Mouse (Mus musculus) gastrocnemius, adult 8-10 months (tissue): Measurements from ENCODE around the gene Dock9. TPM values are rescaled to one million over a fixed set of nuclear protein-coding genes. Genes with fewer than 3 reads are reported as not detected.
"Not testable (repeated sequence)": the region's sequence is repeated elsewhere in the genome, so short reads cannot be mapped to it uniquely, and the experiment has no call there.

Experiments
- DNase-seq, 2 experiments: peaks; one replicate each; pipeline ENCODE4 v3.0.0; 2022; ENCODE audit warnings: low spot score in 2 of 2
- total RNA-seq, 4 experiments: library from RNA; stranded (reverse); gene quantifications; 2 replicates each; pipeline ENCODE4 v1.2.4; 2022

Dock9 gene
- total RNA-seq, 4 experiments from 2014 or later: 11.6 to 16.7 (median 14.0) TPM

DNA sequence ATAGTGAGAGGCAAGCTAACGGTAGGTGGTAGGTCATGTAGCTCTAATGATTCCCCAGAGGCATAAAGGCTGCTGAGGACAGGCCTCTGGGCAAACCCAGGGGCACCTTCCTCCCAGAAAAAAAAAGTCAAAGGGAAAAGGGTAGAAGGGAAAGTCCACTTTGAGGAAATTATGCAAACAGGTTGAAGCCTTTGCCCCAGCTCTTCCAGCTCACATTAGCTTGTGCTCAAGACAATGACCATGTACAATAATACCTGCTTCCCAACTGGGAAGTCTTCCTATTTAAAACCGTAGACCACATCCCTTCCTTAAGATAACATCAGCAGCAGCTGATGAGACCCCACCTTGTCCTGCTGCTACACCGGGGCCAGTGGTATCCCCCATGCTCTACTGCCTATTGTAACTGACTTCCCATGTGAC, 91.1 kb downstream of the Dock9 start:
- no peak for DNase-seq

DNA sequence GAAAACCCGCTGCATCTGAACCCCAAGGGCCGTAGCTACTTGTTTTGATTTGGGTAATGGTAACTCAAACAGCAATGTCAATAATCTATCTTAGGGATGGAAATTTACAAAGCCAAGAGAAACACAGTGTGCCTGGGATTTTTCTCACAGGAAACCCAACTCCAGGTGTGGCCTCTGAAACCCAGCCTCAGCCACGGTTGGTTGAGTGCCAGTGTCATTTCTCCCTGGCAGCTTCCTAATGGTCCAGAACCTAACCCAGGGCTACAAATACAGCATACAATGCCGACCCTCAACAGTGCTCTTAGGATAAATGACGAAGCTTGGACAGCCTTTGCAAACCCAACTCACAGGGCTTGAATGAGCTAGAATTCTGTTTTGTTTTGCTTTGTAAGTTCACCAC, 92.0 kb downstream of the Dock9 start:
- no peak for DNase-seq

DNA sequence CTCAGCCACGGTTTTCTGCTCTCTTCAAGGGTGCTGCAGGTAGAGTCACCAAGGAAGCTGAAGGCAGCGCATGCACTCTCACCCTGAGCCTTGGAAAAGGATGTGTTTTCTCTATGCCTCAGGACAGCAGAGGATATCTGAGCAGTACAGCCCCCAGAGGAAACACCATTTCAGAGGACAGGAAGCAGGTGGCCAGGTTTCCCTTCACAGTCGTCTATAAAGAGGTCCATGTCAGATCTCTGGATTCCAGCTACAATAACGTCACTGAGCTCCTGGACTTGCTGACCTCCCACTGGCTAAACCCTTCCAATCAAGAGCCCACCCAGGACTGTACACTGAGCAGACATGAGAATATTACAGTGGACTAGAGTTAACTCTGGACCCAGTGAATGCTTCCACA, 95.1 kb downstream of the Dock9 start:
- DNase-seq: no peak

DNA sequence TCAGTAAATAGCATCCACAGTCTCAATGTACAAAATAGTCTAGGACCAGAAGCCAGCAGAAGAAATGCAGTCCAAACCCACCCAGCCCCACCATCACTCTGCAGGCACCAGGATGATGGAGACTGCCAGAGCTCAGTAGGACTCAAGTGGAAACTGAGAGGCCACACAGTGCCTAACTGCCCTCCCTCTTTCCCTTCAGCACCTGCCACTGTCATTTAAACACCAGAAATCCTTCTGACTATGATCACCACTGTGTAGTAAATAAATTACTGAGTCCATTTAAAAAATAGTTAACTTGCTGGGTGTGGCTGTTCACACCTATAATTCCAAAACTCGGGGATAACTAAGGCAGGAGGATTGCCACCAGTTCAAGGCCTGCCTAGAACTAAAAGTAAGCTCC, 97.6 kb downstream of the Dock9 start:
- DNase-seq: no peak

DNA sequence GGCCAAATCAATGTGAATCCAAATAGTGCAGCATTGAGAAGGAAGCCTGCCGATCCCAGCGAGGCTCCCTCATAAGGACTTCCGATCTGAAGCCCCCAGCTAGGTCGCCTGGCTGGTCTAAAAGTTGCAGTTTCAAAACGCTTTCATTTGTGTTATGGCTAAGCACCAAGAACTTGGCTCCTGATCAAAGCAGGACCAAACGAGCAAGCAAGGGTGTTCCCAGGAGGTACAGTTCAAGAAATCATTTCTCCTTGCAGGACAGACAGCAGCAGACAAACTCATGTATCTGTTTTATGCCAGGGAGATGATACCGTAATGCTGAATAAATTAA, 99.1 kb downstream of the Dock9 start:
- DNase-seq: no peak

DNA sequence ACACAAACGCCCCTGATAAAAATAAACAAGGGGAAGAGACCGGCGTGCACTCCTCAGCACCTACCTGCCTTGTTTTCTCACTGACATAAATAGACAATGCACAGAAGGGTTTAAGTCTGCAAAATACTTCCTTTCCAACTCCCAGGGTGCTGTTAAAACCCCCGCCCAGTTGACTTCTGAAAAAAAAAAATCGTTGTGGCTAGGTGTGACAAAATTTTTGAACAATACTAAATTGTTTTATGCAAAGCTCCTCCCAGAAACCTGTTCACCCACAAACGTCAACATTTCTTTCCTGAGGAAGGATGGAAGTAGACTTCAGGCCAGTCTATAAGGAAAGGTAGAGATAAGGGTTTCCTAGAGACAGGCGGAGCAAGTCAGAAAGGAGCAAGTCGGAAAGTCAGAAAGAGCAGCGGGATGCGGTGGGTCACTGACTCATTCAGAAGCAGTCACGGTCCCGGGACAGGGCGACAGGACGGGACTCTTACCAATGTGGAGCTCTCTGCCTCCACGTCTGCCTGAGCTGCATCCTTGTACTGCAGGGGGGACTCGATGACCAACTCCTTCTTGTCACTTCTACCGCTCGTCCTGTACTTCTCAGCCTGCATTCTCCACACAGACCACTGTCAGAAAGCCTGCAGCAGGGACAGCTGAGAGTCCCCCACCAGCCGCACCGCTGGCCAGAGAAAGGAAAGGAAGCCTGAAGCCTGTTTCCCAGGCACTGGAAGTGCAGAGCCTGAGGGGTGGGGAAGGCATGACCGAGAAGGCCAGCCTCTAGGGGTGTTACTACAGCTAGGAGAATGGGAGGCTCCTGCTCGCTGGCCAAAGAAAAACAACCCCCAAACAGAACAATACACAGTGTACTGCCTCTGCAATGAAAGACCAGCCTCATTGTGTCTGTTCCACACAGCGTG, 99.7 kb downstream of the Dock9 start:
- peak; percentile 28 to 52 for DNase-seq

DNA sequence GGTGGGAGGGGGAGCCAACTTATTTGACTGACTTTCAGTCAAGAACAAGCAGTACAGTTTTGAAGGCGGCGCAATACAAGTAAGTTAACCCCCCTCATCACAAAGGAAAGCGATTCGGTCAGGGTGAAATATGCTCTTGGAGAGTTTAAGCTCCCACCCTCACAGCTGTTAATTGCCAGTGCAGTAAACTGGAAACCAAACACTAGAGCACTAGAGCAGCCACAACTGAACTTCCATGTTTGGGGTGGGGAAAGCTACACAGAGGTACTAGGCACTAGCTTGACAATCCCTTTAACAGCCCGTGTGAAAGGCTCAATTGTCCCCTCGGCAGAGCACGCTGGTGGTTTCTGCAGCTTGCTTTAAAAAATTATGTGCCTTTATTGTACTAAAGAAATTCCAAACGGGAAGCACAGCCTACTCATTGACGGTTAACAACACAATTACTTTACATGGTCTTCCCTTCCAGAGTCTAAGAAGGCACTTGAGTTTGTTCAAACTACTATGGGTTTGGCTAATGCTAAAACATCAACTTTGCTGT, 100.4 kb downstream of the Dock9 start:
- DNase-seq: no peak

DNA sequence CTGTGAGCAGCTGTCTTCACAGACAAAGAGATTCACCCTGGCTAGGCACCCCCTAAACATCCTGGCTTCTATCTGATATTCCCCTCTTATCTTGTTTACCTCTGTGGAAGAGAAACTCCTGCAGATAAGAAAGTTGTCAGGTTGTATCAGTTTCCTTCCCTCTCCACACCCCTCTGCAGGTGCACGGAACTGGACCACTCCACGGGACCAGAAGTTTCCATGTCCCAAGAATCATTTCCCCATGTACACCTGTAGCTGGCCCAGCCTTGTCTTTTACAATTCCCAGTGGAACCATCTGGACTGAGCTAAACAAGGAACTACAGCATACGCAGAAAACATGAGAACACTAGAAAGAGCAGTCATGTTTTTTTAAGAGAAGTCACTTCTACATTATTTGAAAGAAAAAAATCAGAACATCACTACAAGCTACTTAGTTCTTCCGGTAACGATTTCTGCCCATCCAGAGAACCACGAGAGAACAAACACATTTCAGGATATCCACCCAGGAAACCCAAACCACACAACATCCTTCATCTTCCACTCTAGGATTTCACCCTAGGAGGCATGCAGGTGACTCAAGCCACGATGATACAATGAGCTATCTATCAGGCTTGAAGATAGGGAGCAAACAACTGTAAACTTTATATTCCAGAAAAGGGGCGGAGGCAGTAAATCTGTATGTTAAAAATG, 101.1 kb downstream of the Dock9 start:
- no peak for DNase-seq

DNA sequence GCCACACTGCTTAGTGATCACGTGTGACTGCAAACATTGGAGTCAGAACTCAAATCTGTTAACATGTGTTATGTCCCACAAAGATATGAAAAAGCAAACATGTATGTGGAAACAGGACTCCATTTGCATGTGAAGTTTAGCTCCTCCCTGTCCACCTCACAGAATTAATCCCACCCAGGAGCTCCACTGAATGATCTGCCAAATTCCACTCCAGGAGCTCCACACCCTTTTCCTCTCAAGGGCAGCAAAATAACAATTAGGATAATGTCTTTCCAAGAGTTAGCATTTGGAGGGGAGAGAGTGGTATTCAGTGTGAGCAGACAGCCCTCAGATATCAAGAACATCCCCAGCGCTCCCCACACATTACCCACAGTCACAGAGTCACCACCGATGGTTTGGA, 102.9 kb downstream of the Dock9 start:
- no peak for DNase-seq

DNA sequence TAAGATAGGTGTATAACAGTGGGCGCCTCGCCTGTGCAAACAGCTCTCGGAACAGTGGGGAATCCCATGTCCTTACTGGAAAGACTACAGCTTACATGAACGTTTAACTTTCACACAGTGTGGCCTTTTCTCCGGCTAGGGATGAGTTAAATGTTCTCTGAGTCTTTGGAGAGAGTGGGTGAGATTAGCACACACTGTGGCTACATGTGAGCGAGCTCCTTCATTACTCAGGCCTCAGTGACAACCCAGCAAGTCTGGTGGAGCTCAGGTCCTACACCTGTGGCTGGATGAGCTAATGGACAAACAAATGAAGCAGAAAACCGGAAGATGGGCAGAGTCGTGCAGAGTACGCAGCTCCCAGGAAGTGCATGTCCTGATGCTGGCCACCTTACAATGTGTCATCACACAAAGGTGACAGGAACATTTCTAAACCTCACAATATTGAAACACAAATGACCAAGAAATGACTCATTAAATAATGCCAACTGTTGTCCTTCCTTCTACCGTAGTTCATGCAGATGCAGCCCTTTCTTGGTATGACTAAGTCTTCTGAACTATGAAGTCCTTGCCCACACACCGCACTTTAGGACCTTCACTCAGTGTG, 103.5 kb downstream of the Dock9 start:
- DNase-seq: no peak

DNA sequence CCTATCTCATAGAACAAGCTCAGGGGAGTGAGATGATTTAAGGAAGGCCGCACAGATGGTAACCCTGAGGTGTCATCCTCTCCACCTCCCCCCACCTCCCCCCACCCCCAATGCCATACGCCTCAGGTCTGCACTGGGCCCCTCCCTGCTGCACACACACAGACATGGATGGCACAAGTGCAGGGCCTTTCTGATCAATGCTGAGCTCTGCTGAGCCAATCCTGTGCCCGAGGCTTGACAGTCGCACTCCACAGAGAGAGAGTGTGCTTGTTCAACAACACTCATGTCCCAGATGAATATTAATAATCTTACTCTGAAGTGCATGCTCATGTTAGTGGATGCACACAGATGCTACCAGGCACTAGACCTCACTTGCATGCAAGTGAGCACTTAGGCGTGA, 108.0 kb downstream of the Dock9 start:
- DNase-seq: not testable (repeated sequence)

DNA sequence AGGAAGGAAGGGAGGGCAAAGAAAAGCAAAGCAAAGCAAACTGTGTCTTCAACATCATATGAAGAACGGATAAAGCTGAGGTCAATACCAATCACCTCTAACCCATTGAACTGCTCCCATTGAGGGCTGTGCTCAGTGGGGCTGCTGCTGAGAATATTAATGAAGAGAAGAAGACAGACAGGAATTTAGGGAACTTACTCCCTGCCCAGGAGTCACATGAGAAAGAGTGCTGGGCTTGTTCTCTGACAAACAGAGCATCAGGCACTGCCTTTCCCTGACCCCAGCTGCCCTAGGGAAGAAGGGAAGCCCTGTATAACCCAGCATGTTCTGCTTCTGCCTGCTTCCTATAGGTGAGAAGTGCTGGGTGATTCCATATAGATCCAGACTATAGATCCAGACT, 109.5 kb downstream of the Dock9 start:
- DNase-seq: no peak

DNA sequence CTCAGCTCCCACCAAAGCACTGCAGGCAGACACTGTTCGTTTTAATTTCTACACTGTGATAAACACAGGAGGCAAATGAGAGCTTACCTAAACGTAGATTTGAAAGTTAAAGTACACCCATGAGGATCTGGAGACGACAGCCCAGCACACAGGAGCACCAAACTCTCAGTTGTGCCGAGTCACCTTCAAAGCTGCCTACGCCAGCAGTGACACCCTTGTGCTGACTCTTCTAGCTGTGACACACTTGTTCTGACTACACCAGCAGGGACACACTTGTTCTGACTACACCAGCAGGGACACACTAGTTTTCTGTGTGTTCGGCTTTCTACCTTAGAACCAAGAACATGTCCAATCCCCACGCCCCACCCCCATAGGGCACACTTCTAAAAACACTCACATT, 110.4 kb downstream of the Dock9 start:
- no peak for DNase-seq

DNA sequence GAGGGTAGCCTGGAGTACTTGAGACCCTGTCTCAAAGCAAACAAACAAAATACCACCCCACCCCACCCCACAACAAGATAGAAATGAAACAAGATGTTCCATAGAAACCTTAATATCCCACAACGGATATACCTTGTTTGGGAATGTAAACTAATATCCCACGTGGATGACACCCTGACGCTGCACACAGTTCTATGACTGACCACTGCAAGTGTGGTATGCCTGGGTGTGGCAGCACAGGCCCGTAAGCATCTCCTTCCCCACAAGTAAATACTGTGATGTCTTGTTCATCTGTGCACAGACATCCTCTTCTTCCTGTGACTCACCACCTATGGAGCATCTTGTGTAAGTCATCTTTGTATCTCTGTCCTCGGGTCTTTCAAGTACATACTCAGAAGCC, 118.7 kb downstream of the Dock9 start:
- DNase-seq: no peak

DNA sequence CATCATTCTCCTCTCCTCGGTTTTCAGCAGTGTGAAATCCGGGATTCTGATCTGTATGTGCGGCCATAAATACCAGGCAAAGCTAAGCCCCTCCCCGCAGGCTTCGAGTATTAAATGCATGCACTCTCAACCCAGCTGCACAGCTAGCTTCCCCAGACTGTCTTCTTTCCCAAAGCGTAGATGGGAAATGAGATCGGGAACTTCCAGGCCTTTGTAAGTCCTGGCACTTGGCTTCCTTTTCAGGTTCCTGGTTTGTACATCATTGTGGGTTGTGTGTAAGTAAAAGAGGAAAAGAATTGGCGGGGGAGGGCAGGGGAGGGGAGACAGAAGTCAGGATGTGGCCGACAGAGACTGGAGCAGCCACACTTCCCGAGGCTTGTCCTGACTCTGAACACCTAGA, 119.2 kb downstream of the Dock9 start:
- DNase-seq: no peak

DNA sequence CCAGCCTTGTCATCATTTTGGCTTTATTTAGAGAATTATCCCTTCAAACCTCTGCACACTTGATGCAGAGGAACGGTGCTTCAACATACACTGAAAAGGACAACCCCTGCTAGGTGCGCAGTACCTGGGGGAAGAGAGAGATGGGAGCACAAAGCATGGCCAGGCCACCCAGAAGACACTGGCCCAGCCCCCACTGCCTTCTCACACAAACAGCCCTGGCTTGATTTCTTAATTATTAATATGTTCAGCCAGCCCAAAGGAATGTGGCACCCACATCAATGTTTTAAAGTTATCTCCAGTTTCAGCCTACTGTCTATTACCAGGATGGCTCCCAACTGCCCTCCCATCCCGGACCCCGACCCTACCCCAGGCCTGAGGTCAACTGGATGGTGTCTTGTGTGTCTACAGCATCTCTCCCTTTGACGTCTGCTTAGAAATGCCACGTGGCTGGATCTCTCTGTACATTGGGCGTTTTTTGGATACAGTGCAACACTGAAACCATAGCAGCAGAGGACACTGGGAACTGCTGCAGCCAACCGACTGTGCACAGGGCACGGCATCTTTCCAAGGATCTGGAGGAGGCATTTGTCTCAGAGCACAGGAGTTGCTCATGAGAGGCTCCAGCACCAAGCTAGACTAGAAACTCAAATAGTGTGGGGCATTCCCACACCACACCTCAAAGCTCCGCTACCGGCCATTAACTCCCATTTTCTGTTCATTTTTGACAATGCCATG, 120.9 kb downstream of the Dock9 start:
- no peak for DNase-seq

DNA sequence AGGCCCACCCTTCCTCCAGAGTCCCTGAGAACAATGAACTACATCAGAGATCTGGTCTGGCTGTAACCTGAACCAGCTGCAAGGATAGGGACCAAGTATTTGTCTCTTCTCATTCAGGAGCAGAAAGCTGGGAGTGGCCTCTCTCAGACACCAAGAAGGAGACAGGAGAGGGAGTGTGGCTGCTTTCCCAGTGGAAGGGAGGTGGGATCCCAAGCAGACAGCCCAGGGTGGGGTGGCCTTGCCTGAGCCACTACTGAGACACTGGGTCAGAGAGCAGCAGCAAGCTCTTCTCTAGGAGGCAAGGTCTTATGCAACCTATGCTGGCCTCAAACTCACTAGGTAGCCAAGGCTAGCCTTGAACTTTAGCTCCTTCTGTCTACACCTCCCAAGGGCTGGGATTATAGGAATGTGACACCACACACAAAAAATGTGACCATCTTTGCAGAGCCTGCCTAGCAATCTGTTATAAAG, 121.5 kb downstream of the Dock9 start:
- peak; percentile 35 to 48 for DNase-seq

DNA sequence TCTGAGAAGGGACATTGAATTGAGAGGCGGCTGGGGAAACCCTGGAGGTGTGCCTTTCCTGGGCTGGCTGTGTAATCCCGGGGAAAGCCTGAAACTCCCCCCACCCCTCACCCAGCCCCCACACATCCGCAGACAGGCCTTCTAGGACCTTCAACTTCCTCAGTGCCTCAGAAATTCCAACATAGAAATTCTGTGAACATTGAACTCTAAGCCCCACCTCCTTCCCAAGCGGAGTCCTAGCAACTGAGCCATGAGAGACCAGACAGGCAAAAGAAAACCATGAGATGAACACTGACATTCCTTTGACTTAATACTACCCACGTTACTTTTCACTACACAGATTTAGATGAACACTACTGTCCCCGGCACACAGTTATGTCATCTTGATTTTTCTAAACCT, 122.1 kb downstream of the Dock9 start:
- DNase-seq: no peak

DNA sequence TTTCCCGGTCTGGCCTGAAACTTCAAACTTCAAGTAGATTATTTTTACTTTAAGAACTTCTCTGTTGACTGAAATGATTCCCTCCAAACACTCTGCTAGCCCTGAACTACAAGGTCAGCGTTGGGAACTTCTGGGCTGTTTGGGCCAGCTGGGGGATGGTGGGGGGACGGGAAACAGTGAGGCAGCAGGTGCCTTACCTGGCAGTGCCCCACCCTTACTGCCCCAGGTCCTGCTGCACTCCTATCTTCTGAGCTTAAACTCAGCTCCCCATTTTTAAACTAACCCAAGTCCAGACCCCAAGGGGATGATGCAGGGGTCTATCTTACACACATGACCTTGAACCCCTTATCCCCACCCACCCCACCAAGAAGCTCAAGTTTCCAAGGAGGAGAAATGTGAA, 122.5 kb downstream of the Dock9 start:
- no peak for DNase-seq

DNA sequence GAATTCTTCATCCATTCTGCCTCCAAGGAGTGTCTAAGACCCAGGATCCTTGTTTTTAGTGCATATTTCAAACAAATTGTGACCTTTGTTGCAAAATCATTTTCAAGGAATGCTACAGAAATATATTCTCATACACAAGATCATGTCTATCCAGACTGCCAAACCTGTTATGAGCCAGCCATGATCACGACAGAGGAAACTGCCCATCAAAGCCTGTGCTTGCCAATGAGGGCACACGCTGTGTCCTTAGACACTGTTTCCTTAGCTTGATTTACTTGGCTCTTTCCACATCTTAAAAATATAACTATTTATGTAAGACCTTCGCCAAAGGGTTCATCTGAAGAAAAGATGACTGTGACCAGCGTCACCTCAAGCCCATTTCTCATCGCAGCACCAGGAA, 127.6 kb downstream of the Dock9 start:
- DNase-seq: no peak

DNA sequence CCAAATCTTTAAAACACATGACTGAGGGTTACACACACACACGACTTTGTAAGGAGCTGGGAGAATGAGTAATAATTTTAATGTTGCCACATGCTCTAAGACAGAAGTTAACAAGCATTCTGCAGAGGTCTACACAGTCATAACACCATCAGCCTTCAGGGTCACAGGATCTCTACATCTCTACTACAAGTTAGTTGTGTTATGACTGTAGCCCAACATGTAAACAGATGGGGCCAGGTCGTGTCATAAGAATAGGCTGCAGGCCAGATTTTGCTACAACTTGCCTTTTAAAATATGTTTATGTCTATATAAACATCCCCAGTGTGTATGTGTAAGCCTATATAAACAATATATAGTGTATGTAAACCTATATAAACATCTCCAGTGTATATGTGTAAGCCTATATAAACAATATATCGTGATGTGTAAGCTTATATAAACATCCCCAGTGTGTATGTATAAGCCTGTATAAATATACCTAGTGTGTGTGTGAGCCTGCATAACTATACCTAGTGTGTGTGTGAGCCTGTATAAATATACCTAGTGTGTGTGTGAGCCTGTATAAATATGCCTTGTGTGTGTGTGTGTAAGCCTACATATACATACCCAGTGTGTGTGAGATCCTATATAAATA, 130.9 kb downstream of the Dock9 start:
- no peak for DNase-seq
